Mouse (Mus musculus) megakaryocyte, embryonic 14.5 days (primary cell): Measurements from ENCODE around the gene Myoz2.

ENCODE experiments used
- FLI1 ChIP-seq: IDR thresholded peaks from 2 replicates; pipeline ENCODE4 v1.6.1; 2012; ENCODE audit warnings: low read length, inconsistent platforms, mixed read lengths
- GATA1 ChIP-seq: IDR thresholded peaks from 3 replicates; pipeline ENCODE4 v1.6.1; 2012; ENCODE audit warnings: mixed read lengths, low read length, inconsistent platforms, borderline replicate concordance

- TF ChIP-seq GATA1 (no peak), FLI1 (no peak)
These were observed 66.4 kb downstream of the Myoz2 start for GRCm38 (mm10) chr3:122968391-122968790.
